Mouse (Mus musculus): ENCODE results near the gene Gpr88.

Gpr88 gene

DNA sequence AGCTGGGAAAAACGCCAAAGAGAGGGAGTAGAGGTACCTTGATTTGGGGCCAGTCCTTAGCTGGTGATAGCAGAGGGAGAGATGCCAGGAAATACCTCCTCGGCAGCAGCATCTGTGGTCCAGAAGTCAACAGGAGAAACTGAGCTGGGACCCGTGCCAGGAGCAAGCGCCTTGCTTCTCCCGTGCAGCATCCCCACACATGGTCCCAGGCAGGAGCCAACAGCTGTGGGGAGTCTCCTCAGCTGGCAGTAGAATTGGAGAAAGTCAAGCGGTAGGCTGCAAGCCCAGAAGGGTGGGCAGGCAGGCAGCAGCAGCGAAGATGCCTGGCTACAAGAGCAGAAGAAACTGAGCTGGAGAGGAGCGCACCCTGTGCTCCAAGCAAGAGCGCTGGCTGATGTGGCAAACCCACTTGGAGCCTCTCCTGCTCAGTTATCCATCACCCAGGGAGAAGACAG, at the start of gene Gpr88:
Gpr88 (minus strand) TSS at position 427 of the 455 bp plus-strand sequence.
- in situ Hi-C loops (cut with MboI, MseI) = no loop called here

DNA sequence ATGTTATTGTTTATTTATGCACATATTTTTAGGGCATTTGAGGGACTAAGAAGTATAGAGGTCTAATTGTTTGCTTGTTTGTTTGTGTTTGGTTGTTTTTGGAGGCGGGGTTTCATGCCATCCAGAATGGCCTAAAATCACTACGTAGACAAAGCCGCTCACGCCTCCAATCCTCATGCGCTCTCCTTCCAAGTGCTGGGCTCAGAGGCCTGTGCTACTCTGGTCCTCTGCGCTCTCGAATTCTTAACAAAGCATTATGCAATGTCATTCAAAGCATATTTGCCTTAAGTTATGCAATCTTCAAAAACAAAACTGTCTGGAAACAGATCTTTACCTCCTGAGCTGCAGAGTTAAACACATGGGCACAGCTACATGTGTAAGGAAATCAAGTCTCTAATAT, 49.3 kb upstream of the Gpr88 start:
- in situ Hi-C loops (cut with MboI, MseI) = no loop called here

DNA sequence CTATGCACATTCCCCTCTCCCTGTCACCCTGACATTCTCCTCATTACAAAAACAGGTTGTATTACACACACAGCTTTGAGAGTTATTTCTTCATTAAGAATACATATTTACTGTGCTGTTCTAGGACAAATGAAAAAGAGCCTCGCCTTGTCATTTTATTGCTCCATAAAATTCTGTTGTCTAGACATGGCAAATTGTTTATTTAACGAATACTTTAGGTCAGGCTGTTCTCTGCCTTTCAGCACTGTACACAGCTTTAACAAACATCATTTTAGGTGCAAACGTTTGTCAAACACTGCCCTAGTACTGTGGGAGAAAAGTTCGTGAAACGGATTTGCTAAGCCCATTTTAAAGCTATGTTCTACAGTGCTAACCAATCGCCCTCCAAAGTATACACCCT, 48.5 kb upstream of the Gpr88 start:
- in situ Hi-C loops (cut with MboI, MseI) = no loop called here

DNA sequence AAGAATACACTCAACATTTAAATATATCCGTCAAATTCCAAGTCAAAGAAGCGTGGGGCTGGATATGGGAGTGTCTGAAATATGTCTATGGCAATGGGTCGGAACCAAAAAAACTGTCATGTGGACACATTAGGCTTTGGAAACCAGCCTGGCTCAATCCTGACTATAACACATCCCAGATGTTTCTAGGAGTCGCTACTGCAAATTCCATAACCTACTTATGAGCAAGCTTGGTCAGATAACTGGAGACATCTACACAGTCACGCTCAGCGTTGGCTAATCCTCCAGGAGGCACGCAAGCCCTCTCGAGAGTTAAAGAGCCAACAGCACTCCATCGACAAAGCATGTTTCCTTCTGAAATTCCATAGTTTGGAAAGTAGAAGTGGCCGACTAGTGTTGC, 45.4 kb upstream of the Gpr88 start:
- in situ Hi-C loops (cut with MboI, MseI) = no loop called here

DNA sequence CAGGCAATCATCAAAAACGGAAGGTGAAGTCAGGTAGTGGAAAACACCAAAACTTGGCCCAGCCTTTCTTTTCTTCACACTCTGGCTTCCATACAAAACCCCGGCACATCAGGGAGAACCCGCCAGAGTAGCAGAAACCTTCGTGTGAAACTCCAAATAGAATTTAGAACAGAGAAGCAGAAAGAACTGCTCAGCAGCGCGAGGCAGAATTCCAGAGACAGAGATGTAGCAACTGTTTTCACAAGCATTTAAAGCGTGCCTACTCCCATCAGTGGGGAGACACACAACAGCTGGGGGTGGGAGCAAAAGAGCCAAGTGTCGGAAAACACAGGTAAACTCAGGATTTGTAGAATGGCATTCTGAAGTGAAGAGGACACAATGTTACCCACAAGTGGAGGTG, 44.7 kb upstream of the Gpr88 start:
- in situ Hi-C loops (cut with MboI, MseI) = no loop called here

DNA sequence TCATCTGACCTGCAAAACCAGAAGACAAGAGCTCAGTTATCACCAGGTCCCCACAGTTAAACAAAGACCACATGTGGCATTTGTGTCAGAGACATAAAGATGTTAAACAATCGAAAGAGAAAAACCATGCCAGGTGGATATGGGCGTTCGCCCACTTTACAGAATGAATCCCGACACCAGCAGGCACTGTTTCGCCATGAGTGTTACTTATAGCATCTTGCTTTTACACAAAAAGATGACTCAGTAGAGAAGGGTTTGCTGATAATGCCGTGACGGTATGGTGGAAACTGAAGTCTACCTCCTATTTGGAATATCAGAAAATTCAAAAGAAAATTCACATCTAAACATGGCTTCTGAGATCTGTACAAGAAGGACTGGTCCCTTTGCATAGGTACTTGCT, 43.9 kb upstream of the Gpr88 start:
- in situ Hi-C loops (cut with MboI, MseI) = no loop called here

DNA sequence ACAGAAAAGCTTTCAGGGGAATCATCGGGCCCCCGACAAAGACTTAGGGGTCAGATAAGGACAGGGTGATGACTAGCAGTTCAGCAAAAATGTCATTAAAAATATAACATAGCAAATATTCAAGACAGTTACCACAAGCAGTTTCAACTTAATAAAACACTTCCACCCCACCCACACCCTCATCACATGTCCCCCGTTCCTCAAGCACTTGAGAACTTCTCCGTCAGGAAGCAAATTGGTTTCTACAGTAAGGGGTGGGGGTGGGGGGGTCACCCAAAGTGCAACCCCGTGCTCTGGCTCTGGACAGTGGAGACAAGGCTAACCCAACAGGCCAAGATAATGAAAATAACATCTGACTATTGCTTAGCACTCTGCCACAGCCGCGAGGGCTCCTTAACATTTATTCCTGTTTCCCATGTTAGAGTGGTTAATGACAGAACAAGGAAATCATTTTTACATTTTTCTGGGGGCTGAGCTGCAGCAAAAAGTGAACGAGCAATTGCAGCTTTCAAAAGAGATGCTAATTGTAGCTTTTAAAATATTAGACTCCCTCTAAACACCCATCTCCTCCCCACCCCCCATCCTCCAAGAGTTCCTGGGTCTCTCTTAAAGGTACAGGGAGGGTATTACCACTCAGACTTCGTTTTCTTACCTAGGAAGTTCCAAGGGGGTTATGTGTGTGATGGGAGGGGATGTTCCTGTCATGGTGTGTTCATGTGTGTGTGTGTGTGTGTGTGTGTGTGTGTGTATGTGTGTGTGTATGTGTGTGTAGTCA, 36.9 kb upstream of the Gpr88 start:
- in situ Hi-C loops (cut with MboI, MseI) = no loop called here

DNA sequence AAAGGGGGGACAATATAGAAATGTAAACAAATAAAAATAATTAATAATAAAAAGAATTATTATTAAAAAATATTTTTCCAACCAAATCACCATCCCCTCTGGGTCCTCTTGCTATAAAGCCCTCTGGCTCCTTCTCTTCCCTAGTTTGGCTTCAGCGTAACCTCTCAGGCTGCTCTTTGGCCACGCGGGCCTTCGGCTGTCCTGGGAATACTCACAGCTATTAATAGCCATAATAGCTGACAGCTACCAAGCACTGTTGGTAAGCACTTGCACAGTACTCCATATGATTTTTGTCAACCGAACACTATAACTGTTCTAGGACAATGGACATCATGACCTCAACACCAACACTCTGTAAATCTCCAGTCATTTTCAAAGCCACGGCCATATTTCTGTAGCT, 35.5 kb upstream of the Gpr88 start:
- in situ Hi-C loops (cut with MboI, MseI) = no loop called here

DNA sequence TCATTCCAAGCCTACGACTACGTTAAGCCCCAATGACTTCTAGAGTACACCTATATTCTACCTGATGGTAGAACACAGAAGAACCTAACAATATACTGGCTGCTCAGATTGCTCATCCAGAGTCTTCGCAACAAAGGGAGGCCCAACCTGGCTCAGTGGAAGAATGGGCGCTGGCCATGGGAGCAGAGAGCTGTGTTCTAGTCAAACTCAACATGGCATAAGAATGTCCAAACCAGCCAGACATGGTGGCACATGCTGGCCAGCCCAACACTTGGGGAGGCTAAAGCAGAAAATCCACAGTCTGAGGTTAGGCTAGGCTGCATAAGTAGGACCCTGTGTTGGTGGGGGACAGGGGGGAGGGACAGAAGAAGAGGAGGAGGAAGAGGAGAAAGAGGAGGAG, 31.4 kb upstream of the Gpr88 start:
- in situ Hi-C loops (cut with MboI, MseI) = no loop called here

DNA sequence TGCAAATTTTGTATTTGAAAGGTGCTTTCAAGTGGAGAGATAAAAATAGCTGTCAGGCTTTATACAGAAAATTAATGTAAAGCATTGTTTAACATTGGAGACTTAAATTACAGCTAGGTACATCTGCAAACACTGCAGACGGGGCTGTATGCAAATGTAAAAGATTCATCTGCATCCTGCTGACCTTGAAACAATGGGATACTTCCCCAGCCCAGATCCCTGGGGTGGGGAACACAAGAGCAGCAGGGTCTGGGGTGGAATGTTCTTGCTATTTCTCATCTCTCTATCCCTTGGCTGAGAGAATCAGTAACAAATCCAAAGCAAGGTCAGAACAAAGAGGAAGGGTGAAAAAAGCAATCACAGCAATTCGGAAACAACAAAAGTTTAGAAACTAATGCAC, 30.7 kb upstream of the Gpr88 start:
- in situ Hi-C loops (cut with MboI, MseI) = no loop called here

DNA sequence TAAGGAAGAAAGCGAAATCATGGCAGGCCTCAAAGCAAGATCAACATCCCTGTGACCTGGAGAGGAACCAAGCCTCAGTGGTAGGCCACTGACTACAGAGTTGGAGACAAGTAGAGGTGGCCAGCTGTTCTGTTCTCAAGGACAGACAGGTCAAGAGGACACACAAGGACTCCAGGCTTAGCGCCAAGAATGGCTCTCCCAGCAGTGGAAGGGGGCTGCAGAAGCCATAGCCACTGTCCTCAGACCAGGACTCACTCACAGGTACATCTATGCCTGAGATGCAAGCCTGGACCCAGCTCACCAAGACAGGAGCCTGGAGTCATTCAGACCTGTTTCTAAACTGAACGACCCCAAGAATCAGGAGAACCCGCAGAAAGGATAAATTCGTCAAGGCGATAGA, 28.4 kb upstream of the Gpr88 start:
- in situ Hi-C loops (cut with MboI, MseI) = no loop called here

DNA sequence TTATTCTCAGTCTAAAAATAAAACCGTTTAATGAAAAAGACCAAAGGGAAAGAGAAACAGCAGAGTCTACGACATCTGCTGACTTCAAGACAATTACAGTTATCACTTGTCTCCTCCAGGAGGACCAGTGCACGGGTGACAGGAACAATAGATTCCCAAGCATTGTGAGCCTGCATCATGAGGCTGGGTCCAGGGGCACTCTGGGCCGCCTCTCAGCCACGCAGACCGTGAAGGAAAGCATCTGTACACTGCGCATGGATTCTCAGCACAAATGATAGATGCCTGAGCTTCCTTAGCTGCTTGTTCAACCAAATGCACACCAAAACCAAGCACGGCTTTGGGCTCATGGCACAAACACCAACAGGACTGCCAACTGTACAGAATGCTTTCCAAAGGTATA, 23.8 kb upstream of the Gpr88 start:
- in situ Hi-C loops (cut with MboI, MseI) = no loop called here

DNA sequence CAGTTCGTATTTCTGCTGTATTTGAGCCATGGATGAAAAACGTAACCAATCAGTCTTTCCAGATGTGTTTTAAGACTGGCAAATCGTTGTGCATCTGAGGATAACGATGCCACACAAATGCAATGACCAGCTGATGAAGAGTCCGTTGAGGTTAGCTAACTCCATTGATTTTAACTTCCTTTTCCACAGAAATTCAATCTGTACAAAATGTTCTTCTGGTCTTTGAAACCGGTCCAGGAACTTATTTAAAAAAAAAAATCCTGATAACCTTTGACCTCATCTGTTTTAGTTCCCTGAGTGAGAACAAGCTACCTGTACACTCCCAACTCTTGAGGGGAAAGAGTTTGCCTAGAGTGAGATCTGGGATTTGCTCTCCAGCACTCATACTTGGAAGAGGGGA, 18.4 kb upstream of the Gpr88 start:
- in situ Hi-C loops (cut with MboI, MseI) = no loop called here

DNA sequence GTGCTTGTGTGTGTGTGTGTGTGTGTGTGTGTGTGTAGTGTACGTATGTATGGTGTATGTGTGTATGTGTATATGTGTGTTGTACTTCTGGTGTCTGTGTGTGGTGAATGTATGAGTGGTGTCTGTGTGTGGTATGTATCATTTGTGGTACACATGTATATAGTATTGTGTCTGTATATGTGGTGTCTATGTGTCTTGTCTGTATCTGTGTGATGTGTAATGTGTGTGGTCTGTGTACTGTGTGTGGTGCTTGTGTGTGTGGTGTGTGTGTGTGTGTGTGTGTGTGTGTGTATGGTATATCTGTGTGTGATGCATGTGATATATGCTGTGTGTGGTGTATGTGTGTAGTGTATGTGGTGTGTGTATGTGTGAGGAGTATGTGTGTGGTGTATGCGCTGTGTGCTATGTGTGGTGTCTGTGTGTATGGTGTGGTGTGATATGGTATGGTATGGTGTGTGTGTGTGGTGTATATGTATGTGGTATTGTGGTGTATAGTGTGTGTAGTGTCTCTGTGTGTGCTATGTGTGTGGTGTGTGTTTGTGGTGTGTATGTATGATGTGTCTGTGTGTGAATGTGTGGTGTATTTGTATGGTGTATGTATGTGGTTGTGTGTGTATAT, 13.8 kb upstream of the Gpr88 start:
- in situ Hi-C loops (cut with MboI, MseI) = no loop called here

DNA sequence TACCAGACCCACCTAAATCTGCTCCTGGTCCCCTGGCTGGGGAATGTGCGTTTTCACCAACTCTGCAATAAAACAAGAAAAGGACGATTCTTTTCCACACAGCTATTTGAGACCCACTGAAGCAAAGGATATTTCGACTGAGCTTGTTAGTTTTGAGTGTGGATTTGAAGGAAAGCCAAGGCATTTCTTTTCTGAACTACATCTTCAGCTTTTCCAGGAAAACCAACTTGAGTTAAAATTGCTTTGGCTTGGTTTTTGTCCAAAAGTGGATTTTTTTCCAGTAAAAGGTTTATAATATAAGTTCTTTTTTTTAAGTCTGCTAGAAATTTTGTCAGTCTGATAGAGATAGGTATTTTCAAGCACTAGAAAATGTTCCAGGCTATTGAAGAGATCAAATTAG, 13.1 kb upstream of the Gpr88 start:
- in situ Hi-C loops (cut with MboI, MseI) = no loop called here

DNA sequence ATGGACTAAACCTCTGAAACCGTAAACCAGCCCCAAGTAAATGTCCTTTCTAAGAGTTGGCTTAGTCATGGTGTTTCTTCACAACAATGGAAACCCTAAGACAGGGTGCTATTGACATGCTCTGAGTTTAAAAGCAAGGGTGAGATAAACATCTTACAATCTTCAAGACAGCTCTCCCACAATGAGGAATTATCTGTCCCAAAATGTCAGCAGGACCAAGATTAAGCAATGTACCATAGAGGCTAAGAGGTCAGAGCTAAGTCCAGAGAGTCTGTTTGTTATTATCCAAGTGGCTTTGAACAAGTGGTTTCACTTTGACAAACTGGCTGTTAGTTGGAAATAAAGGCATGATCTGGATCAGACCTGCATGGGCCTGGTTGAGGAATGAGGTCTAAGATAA, 10.7 kb upstream of the Gpr88 start:
- in situ Hi-C loops (cut with MboI, MseI) = no loop called here

DNA sequence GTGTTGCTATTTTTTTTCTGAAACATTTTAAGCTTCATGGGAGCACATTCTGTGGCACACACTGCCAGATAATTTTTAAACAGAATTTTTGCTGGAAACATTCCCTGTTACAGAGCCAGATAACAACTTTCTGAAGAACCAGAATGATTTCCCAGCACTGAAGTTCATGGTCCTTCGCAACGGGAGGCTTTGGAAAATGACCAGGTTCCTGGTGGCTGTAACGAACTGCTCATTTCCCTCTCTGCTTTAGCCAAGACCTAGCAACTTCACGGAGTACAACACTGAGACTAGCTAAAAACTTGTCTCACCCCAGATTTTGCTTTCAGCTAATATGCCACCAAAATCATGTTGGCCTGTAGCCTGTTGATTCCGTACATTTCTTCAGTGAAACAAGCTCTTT, 9.8 kb upstream of the Gpr88 start:
- in situ Hi-C loops (cut with MboI, MseI) = no loop called here

DNA sequence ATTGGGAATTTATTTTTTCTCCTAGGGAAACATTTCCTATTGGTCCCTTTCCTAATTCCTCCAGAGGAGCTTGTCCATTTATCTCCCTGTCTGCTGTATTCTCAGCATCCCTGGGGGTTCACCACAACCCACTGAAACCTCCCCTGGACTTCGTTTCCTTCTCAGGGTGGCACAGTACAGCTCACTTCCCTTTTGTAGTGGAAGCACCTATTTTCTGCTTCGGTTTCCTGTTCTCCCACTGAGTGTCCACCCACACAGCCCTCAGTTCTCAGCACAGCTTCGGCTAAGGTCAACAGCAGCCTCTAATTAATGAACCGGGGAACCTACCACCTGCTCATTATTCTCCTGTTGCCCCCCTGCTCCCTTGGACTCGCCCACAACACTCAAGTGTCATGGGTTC, 2.8 kb upstream of the Gpr88 start:
- in situ Hi-C loops (cut with MboI, MseI) = no loop called here

DNA sequence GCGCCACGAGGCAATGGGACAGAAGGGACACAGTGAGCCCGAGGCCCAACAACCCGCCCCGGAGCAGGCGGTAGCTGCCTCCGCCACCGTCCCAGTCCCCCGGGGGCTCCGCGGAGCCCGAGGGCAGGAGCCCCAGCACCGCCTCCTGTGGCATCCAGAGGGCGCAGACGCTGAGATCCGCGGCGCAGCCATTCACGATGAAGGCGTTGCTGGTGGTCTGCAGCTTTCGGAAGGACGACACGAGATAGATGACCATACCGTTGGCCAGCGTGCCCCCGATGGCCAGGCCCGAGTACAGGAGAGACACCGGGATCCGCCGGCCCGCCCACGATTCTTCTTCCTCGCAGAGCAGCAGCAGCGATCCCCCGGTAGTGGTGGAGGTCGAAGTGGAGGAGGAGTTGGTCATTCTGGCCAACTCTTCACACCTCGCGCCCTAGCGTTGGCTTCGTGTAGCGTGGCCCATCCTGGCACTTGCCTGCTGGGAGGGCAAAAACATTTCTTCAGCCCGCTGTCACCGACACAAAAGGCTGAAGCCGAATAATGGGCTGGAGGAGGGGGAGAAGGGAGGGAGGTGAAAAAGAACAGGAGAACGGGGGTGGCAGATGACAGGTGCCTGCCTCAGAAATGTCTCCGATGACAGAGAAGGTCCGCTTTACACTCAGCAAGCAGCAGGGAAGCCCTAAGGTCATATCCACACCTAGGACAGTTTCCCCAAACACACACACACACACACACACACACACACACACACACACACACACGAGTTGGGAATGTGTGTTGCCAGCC, 855 bp downstream of the Gpr88 start:
- in situ Hi-C loops (cut with MboI, MseI) = no loop called here

DNA sequence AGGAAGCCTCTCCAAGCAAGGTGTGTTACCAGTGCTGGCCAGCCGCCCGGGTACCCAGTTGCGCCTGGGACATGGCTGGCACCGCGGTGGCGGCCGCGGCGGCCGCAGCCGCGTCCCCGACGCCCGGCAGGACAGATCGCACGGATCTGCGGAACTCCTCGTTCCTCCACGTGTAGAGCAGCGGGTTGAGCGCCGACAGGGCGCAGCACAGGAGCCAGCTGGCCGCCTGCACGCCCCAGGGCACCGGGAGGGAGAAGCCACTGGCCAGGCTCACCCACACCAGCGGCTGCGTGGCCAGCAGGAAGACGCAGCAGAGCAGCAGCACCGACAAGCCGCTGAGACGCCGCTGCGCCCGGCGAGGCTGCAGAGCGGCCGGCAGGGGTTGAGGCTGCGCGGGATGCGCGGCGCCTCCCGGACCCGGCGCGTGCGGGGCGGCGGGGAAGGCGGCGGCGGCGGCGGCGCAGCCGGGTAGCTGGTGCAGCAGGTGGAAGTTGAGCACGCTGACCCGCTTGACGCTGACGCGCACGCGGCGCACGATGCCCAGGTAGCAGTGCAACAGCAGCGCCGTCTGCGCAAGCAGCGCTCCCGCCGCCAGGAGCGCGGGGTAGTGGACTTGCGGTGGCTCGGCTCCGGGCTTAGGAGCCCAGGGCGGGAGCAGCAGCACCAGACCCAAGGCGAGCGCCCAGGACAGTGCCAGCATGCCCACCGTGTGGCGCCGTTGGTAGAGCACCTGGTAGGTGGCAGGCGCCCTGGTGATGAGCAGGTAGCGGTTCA, 1.6 kb downstream of the Gpr88 start:
- in situ Hi-C loops (cut with MboI, MseI) = no loop called here

DNA sequence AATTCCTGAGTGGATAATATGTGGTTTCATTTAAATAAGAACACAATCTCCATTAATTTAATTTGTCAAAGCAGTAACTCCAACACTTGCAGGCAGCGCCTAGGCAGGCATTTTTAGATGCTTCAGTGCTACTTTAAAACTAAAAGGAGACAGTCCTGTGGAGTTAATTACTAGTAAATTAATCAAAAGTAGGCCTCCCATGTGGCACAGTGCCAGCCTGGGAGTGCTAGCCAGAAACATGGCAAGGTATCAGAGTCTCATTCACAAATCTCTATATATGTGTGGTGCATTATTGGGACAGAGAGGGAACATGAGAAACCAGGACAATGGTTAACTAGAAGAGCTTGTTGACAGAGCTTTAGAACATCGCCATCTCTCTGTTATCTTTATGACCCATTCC, 4.3 kb downstream of the Gpr88 start:
- in situ Hi-C loops (cut with MboI, MseI) = no loop called here

DNA sequence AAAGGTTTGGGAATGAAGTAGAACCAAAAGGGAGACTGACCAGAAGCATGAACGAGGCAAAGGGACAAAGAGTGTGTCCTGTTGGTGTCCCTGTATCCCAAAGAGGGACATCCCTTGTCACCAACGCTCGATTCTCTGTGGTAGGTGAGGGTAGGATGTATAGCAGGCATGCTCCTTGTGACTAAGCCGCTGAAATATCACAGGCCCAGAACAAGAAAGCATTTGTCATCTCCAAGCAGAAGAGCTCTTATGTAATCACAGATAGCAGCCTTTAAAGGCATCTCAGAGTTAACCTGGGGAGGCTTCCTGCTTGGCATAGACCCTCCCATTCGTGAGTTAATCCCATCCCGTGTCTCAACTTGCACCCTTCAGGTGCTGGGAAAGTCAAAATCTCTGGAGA, 8.8 kb downstream of the Gpr88 start:
- in situ Hi-C loops (cut with MboI, MseI) = no loop called here

Data from T-helper 1 cell (primary cell).